Mouse (Mus musculus): ENCODE measurements at regions not wholly inside any gene's neighbourhood (a gene's known extent, or its start where the extent isn't known, plus 50 kb on each side); places are given as distances from the start of the nearest gene placed in this dataset.

GRCm38 (mm10) chr19:42673133-42673532 is 60.5 kb upstream of the Loxl4 start:
- no peak overlapping the region for H3K9ac ChIP-seq
- no peaks in the 10 kb centered on the region for H3K9me3 ChIP-seq
- H3K4me2 ChIP-seq (replicated peaks): no peak overlapping the region
- H3K27ac ChIP-seq: no peak overlapping the region
- H3K36me3 ChIP-seq: no peaks in the 10 kb centered on the region
- peaks cover 29% of the 10 kb centered on the region for H3K4me1 ChIP-seq
- peak; percentile 86 for ATAC-seq (ENCODE audit: low FRiP score, low read depth)
- 5% methylated on average over 9 of the region's 9 CpGs for whole genome bisulfite sequencing
- peaks cover 53% of the 10 kb centered on the region for H3K27me3 ChIP-seq (replicated peaks)
- H3K4me3 ChIP-seq: no peak overlapping the region

- H3K4me1 ChIP-seq: peaks cover 29% of the 10 kb centered on the region
- no peak overlapping the region for H3K4me2 ChIP-seq (replicated peaks)
- H3K36me3 ChIP-seq: no peaks in the 10 kb centered on the region
- H3K4me3 ChIP-seq: no peak overlapping the region
- no peak overlapping the region for H3K27ac ChIP-seq
- no peaks in the 10 kb centered on the region for H3K9me3 ChIP-seq
- ATAC-seq (ENCODE audit: low FRiP score, low read depth): no peak
- H3K9ac ChIP-seq: no peak overlapping the region
- H3K27me3 ChIP-seq (replicated peaks): peaks cover 41% of the 10 kb centered on the region
- WGBS: 70% methylated on average over 6 of the region's 6 CpGs
Observed at GRCm38 (mm10) chr19:42669886-42670285, 57.3 kb upstream of the Loxl4 start.

- Histone ChIP-seq H3K27ac (no peak overlapping the region), H3K4me1 (peaks cover 16% of the 10 kb centered on the region), H3K27me3 (replicated peaks) (peaks cover 40% of the 10 kb centered on the region)
Observed at GRCm38 (mm10) chr19:42668385-42669098, 55.9 kb upstream of the Loxl4 start.

GRCm38 (mm10) chr19:42666906-42667305 is 54.3 kb upstream of the Loxl4 start:
- no peak overlapping the region for H3K4me3 ChIP-seq
- H3K36me3 ChIP-seq: no peaks in the 10 kb centered on the region
- H3K9ac ChIP-seq: no peak overlapping the region
- no peak overlapping the region for H3K27ac ChIP-seq
- H3K4me2 ChIP-seq (replicated peaks): no peak overlapping the region
- ATAC-seq (ENCODE audit: low FRiP score, low read depth): no peak
- peaks cover 7% of the 10 kb centered on the region; the same call in 1 of the 2 replicates for H3K4me1 ChIP-seq
- 79% methylated on average over 5 of the region's 5 CpGs for WGBS
- H3K27me3 ChIP-seq (replicated peaks): peaks cover 50% of the 10 kb centered on the region
- no peaks in the 10 kb centered on the region for H3K9me3 ChIP-seq

More at GRCm38 (mm10) chr19:42668385-42669098, 55.9 kb upstream of the Loxl4 start:
- H3K36me3 ChIP-seq: no peaks in the 10 kb centered on the region
- H3K4me3 ChIP-seq: no peak overlapping the region
- H3K4me2 ChIP-seq (replicated peaks): no peak overlapping the region
- H3K9ac ChIP-seq: no peak overlapping the region
- 73% methylated on average over 14 of the region's 14 CpGs for WGBS
- no peak for ATAC-seq (ENCODE audit: low FRiP score, low read depth)
- H3K9me3 ChIP-seq: no peaks in the 10 kb centered on the region

Measured in neural tube, embryonic 12.5 days (tissue).